Mouse (Mus musculus): Measurements from ENCODE around the gene Kif22.

Gene Kif22

GRCm38 (mm10) chr7:126983113-126983512, 59.2 kb downstream of the Kif22 start:
- DNase-seq (ENCODE audit: low spot score), result no peak

DNA sequence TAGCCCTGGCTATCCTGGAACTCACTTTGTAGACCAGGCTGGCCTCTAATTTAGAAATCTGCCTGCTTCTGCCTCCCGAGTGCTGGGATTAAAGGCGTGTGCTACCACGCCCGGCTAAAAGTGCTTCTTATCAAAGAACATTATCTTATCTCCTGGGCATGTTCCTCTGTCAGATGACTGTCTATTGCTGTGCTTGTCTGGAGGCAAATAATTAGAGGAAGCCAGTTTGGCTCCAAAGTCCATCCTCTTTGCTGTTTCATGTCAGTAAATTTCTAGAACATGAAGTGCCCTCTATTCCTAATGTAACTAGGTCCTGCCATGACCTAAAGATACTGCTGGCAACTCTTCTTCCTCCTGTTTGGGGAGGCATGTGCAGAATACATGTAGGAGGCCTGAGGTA, 60.2 kb downstream of the Kif22 start:
- DNase-seq (ENCODE audit: low spot score), result no peak

DNA sequence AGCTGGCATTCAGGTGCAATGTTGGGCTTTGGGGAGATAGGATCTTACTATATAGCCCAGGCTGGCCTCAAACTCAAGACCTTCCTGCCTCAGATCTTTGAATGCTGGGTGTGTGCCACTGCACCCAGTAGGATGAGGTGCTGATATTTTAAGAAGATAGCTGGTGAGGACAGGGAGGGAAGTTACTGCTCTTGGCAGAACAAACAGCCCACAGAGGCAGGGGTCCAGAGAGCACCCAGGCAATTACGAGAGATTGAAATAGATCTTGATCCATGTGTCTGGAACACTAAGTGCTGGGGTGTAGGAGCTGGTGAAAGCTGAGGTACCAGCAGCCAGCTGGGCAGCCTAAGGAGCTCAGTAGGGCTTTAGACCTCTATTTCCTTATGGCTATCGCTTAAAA, 60.7 kb downstream of the Kif22 start:
- DNase-seq (ENCODE audit: low spot score), result no peak

DNA sequence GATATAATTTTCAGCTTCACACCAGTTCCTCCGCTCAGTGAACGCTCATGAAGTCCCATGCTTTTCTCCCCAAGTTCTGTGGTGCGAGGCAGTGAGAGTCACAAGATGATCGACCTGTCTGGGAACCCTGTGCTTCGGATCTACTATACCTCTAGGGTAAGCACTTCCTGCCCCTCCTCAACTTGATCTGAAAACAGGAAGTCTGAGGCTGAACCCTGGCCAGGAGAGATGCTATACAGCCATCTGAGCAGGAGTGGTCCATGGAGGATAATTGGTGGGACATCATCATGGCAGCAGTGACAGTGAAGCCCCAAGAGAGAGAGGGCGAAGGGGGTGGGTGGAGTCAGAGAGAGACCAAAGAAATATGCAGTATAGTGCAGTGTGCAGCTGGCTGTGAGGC, 63.4 kb downstream of the Kif22 start:
- DNase-seq (ENCODE audit: low spot score), result no peak

All from layer of hippocampus, adult 11-12 months (tissue).